Mouse (Mus musculus) embryonic facial prominence, embryonic 15.5 days (tissue): Measurements from ENCODE around the gene Chd5. TPM values are rescaled to one million over a fixed set of nuclear protein-coding genes. Genes with fewer than 3 reads are reported as not detected.

Source experiments
- ATAC-seq: fragments of 200-750 bp; cut with Nextera tagmentation; 2 replicates; pipeline ENCODE4 v1.8.0; 2017; ENCODE audit warnings: low read depth, moderate TSS enrichment; ENCODE audit not compliant: insufficient number of reproducible peaks, low FRiP score, low TSS enrichment
- H3K27ac ChIP-seq: fragments of 300-500 bp; sonication (generic); replicated peaks from 2 replicates; pipeline ENCODE4 v1.5.1; 2015; ENCODE audit warnings: mild to moderate bottlenecking, inconsistent platforms
- H3K27me3 ChIP-seq: fragments of 300-500 bp; sonication (generic); 2 replicates; pipeline ENCODE4 v1.6.1; 2015; ENCODE audit warnings: inconsistent platforms
- H3K36me3 ChIP-seq: fragments of 300-500 bp; sonication (generic); 2 replicates; pipeline ENCODE4 v1.6.1; 2015; ENCODE audit warnings: mild to moderate bottlenecking, inconsistent platforms
- H3K4me1 ChIP-seq: fragments of 300-500 bp; sonication (generic); 2 replicates; pipeline ENCODE4 v1.6.1; 2015; ENCODE audit warnings: inconsistent platforms
- H3K4me2 ChIP-seq: fragments of 300-500 bp; sonication (generic); replicated peaks from 2 replicates; pipeline ENCODE4 v1.6.1; 2015; ENCODE audit warnings: mild to moderate bottlenecking, inconsistent platforms
- H3K4me3 ChIP-seq: fragments of 300-500 bp; sonication (generic); replicated peaks from 2 replicates; pipeline ENCODE4 v1.5.1; 2015; ENCODE audit warnings: mild to moderate bottlenecking, inconsistent platforms
- H3K9ac ChIP-seq: fragments of 300-500 bp; sonication (generic); 2 replicates; pipeline ENCODE4 v1.6.1; 2015; ENCODE audit warnings: inconsistent platforms
- H3K9me3 ChIP-seq: fragments of 300-500 bp; sonication (generic); replicated peaks from 2 replicates; pipeline ENCODE4 v1.6.1; 2016; ENCODE audit warnings: inconsistent platforms
- WGBS: fragments of 180-500 bp; shearing (Covaris S2); methylation state at CpG from one replicate; pipeline ENCODE4 v1.1.7; 2015; 5-methylcytosine and 5-hydroxymethylcytosine counted together
- polyA plus RNA-seq: library from polyadenylated mRNA; unstranded; fragments of >200 nt; fragmentation: Nextera tagmentation; extraction: Ambion mirVana; gene quantifications from 2 replicates; pipeline ENCODE4 v1.2.1, GENCODE M21; 2015

The Chd5 gene
- polyA plus RNA-seq, 1 experiment from 2014 or later, result 1.2 TPM

GRCm38 (mm10) chr4:152360855-152361254 is 22.4 kb downstream of the Chd5 start:
- Histone ChIP-seq H3K27ac (no peak overlapping the region), H3K36me3 (no peaks in the 10 kb centered on the region), H3K4me3 (peak overlapping the region; percentile 11; the same call in 1 of the 2 replicates), H3K9me3 (no peaks in the 10 kb centered on the region), H3K9ac (no peak overlapping the region), H3K4me2 (peak overlapping the region; percentile 35), H3K27me3 (peaks cover 18% of the 10 kb centered on the region), H3K4me1 (peaks cover 9% of the 10 kb centered on the region)
- ATAC-seq, result peak; percentile 47; the same call in 1 of the 2 replicates
- under 1% methylated on average over 24 of the region's 24 CpGs for WGBS

- H3K27ac ChIP-seq, result no peak overlapping the region
- no peaks in the 10 kb centered on the region for H3K9me3 ChIP-seq
- no peak overlapping the region for H3K4me2 ChIP-seq
- H3K27me3 ChIP-seq, result peaks cover 18% of the 10 kb centered on the region
- peaks cover 9% of the 10 kb centered on the region for H3K4me1 ChIP-seq
- WGBS, result 70% methylated on average over 9 of the region's 9 CpGs
- no peak overlapping the region for H3K9ac ChIP-seq
- H3K4me3 ChIP-seq, result no peak overlapping the region
- no peak for ATAC-seq
- no peaks in the 10 kb centered on the region for H3K36me3 ChIP-seq
These were observed 23.7 kb downstream of the Chd5 start for GRCm38 (mm10) chr4:152362180-152362579.

GRCm38 (mm10) chr4:152365228-152365627 is 26.8 kb downstream of the Chd5 start:
- Histone ChIP-seq H3K27me3 (peaks cover 7% of the 10 kb centered on the region), H3K27ac (no peak overlapping the region), H3K4me2 (no peak overlapping the region), H3K9ac (no peak overlapping the region), H3K4me3 (no peak overlapping the region), H3K36me3 (no peaks in the 10 kb centered on the region), H3K4me1 (peaks cover 9% of the 10 kb centered on the region), H3K9me3 (no peaks in the 10 kb centered on the region)
- WGBS, result 65% methylated on average over 7 of the region's 7 CpGs
- no peak for ATAC-seq

DNA sequence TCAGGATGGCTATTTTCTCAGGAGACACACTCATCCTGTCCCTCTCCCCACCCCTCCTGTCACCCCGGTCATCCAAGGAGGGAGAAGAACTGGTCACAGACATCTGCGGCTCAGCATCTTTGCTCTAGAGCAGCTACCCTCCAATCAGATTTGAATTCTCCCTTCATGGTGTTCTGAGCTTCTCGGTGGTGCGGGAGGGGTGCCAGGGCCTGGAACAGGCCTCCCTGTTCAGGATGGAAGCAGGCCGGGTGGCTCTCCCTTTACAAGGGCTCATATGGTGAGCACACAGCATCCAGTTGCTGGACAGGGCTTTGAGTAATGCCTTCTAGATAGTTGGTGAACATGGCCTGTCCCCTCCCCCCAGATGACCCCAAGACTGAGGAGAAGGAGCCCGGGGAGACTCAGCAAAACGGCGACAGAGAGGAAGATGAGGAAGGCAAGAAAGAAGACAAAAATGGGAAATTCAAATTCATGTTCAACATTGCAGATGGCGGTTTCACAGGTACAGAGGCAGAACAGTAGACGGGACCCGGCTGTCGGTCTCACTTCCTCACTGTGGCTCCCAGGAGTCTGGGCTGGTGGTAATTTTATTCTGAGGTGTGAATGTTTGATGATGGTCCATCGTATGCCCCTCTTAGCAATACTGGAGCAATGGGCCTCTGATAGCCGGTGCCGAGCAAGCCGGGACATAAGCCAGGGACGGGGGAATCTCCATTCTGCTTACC is 44.2 kb downstream of the Chd5 start:
- WGBS, result 79% methylated on average over 17 of the region's 17 CpGs
- ATAC-seq, result no peak
- H3K9me3 ChIP-seq, result no peaks in the 10 kb centered on the region
- H3K4me2 ChIP-seq, result no peak overlapping the region
- H3K36me3 ChIP-seq, result no peaks in the 10 kb centered on the region
- no peaks in the 10 kb centered on the region for H3K27me3 ChIP-seq
- no peaks in the 10 kb centered on the region for H3K4me1 ChIP-seq
- no peak overlapping the region for H3K4me3 ChIP-seq
- no peak overlapping the region for H3K9ac ChIP-seq
- H3K27ac ChIP-seq, result no peak overlapping the region

DNA sequence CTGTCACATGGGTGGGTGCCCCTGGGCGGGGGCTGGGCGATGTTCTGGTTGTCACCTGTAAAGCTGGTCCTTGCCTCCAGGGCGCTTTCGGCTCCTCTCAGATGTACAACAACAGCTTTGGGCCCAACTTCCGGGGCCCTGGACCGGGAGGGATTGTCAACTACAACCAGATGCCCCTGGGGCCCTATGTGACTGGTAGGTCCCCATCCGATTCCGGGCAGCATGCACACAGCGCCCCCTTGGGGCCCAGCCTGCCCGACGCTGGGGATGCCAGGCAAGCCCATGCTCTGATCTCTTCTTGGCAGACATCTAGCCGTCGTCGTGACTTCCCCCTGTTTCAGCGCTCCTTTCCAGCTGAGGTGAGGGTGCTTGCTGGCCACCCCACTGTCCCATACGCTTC is 47.2 kb downstream of the Chd5 start:
- WGBS, result 58% methylated on average over 16 of the region's 16 CpGs
- H3K27ac ChIP-seq, result no peak overlapping the region
- no peak overlapping the region for H3K4me3 ChIP-seq
- no peak overlapping the region for H3K9ac ChIP-seq
- H3K9me3 ChIP-seq, result no peaks in the 10 kb centered on the region
- ATAC-seq, result no peak
- no peaks in the 10 kb centered on the region for H3K4me1 ChIP-seq
- no peaks in the 10 kb centered on the region for H3K27me3 ChIP-seq
- no peaks in the 10 kb centered on the region for H3K36me3 ChIP-seq
- H3K4me2 ChIP-seq, result no peak overlapping the region

DNA sequence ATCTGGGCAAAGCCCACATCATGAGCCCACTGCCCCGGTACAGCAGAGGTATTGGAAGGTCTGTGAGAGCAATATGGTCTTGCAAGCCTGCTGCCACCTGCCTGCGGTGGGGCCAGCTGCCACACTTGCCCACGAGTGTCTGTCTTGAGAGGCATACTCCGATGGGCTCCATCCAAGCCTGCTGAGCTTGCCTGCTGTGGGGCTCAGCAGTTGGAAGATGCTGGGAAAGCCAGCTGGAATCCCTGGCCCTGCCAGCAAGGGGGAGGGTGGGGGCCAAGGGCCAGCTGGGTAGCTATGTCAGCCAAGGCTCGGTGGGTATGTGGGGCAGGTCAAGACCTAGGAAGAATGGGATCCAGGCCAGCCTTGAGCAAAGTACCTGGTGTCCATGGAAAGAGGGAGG is 53.7 kb downstream of the Chd5 start:
- no peaks in the 10 kb centered on the region for H3K4me1 ChIP-seq
- no peak overlapping the region for H3K9ac ChIP-seq
- WGBS, result 77% methylated on average over 5 of the region's 5 CpGs
- H3K9me3 ChIP-seq, result no peaks in the 10 kb centered on the region
- H3K36me3 ChIP-seq, result no peaks in the 10 kb centered on the region
- ATAC-seq, result no peak
- no peaks in the 10 kb centered on the region for H3K27me3 ChIP-seq
- no peak overlapping the region for H3K4me2 ChIP-seq
- no peak overlapping the region for H3K4me3 ChIP-seq
- no peak overlapping the region for H3K27ac ChIP-seq

GRCm38 (mm10) chr4:152392627-152393026 is 54.2 kb downstream of the Chd5 start:
- no peak overlapping the region for H3K4me3 ChIP-seq
- no peak overlapping the region for H3K27ac ChIP-seq
- no peaks in the 10 kb centered on the region for H3K4me1 ChIP-seq
- H3K4me2 ChIP-seq, result no peak overlapping the region
- ATAC-seq, result no peak
- no peak overlapping the region for H3K9ac ChIP-seq
- H3K36me3 ChIP-seq, result no peaks in the 10 kb centered on the region
- no peaks in the 10 kb centered on the region for H3K9me3 ChIP-seq
- H3K27me3 ChIP-seq, result no peaks in the 10 kb centered on the region
- 82% methylated on average over 17 of the region's 17 CpGs for WGBS

DNA sequence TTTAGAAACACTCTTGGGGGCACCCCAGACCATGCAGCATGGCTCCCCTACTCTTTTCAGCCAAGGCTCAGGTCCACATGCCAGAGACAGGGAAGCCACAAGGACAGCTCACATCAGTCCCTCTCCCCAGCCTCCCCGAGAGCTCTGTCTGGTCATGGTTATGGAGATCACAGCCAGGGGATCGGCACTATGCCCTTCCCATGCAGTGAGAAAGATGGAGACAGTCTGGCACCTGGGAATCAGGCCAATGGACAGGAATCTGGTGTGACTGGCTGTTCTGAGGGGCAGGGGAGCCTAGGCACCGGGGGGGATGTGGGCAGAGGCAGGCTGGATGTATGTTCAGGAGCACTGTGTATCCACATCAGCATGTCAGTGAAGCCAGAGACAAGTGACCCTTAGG is 60.5 kb downstream of the Chd5 start:
- no peak for ATAC-seq
- no peak overlapping the region for H3K4me3 ChIP-seq
- no peak overlapping the region for H3K27ac ChIP-seq
- H3K4me2 ChIP-seq, result no peak overlapping the region
- H3K9me3 ChIP-seq, result no peaks in the 10 kb centered on the region
- H3K27me3 ChIP-seq, result no peaks in the 10 kb centered on the region
- no peak overlapping the region for H3K9ac ChIP-seq
- peaks cover 3% of the 10 kb centered on the region; the same call in 1 of the 2 replicates for H3K4me1 ChIP-seq
- 50% methylated on average over 3 of the region's 3 CpGs for WGBS
- no peaks in the 10 kb centered on the region for H3K36me3 ChIP-seq

GRCm38 (mm10) chr4:152405143-152405542 is 66.7 kb downstream of the Chd5 start:
- Histone ChIP-seq H3K27ac (peak overlapping the region; percentile 77), H3K4me3 (no peak overlapping the region), H3K4me2 (no peak overlapping the region), H3K36me3 (no peaks in the 10 kb centered on the region), H3K4me1 (peaks cover 25% of the 10 kb centered on the region), H3K9ac (no peak overlapping the region), H3K9me3 (no peaks in the 10 kb centered on the region), H3K27me3 (no peaks in the 10 kb centered on the region)
- no peak for ATAC-seq
- 36% methylated on average over 6 of the region's 6 CpGs for WGBS

DNA sequence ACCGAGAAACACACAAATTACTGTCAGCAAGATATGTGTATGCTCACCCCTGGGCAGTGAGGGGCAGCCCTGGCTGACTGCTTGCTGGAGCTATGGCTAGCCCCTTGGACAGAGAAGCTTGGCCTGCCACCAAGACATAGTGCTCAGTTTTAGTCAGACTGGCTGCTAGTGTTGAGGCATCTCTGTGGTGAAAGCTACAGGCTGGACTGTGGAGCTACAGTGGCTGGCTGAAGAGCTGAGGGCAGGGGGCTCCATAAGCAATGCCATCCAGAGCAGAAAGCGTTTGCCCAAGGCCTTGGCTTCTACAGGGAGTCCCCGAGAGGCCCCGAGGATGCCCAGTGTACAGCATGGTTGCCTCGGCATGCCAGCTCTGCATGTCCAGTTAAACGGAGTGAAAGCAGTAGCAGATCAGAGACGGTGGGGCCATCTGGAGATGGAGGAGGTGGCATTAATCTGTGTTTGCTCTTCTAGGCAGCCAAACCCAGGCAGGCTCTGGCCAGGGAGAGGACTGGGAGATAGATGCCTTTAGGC is 67.3 kb downstream of the Chd5 start:
- WGBS, result 66% methylated on average over 7 of the region's 7 CpGs
- Histone ChIP-seq H3K27ac (peak overlapping the region; percentile 77; the same call in 1 of the 2 replicates), H3K27me3 (no peaks in the 10 kb centered on the region), H3K4me1 (peaks cover 25% of the 10 kb centered on the region), H3K9me3 (no peaks in the 10 kb centered on the region), H3K4me3 (no peak overlapping the region), H3K36me3 (no peaks in the 10 kb centered on the region), H3K9ac (no peak overlapping the region), H3K4me2 (no peak overlapping the region)
- no peak for ATAC-seq

- Histone ChIP-seq H3K27me3 (no peaks in the 10 kb centered on the region), H3K9ac (no peak overlapping the region), H3K4me1 (peaks cover 25% of the 10 kb centered on the region), H3K4me2 (no peak overlapping the region), H3K4me3 (no peak overlapping the region), H3K27ac (no peak overlapping the region), H3K9me3 (no peaks in the 10 kb centered on the region), H3K36me3 (no peaks in the 10 kb centered on the region)
- no peak for ATAC-seq
- 70% methylated on average over 8 of the region's 8 CpGs for WGBS
These were observed 68.1 kb downstream of the Chd5 start for GRCm38 (mm10) chr4:152406531-152406930.

- Histone ChIP-seq H3K9me3 (no peaks in the 10 kb centered on the region), H3K4me2 (no peak overlapping the region), H3K4me1 (peaks cover 5% of the 10 kb centered on the region), H3K27me3 (no peaks in the 10 kb centered on the region), H3K9ac (no peak overlapping the region), H3K36me3 (no peaks in the 10 kb centered on the region), H3K27ac (no peak overlapping the region), H3K4me3 (no peak overlapping the region)
- WGBS, result 72% methylated on average over 13 of the region's 13 CpGs
- no peak for ATAC-seq
These were observed 72.5 kb downstream of the Chd5 start for GRCm38 (mm10) chr4:152410961-152411360.
